Mouse (Mus musculus) forebrain, embryonic 15.5 days (tissue): ENCODE results near the gene Nod1. TPM values are rescaled to one million over a fixed set of nuclear protein-coding genes. Genes with fewer than 3 reads are reported as not detected.
"Not testable (repeated sequence)": the region's sequence is repeated elsewhere in the genome, so short reads cannot be mapped to it uniquely, and the experiment has no call there.

Source experiments
- ATAC-seq: fragments of 200-750 bp; cut with Nextera tagmentation; replicated peaks from 2 replicates; pipeline ENCODE4 v1.8.0; 2017; ENCODE audit warnings: mild to moderate bottlenecking, moderate TSS enrichment, moderate library complexity
- H3K27ac ChIP-seq: fragments of 300-500 bp; sonication (generic); replicated peaks from 2 replicates; pipeline ENCODE4 v1.5.1; 2015; ENCODE audit warnings: mild to moderate bottlenecking, inconsistent platforms
- H3K27me3 ChIP-seq: fragments of 300-500 bp; sonication (generic); 2 replicates; pipeline ENCODE4 v1.6.1; 2015; ENCODE audit warnings: inconsistent platforms
- H3K36me3 ChIP-seq: fragments of 300-500 bp; sonication (generic); 2 replicates; pipeline ENCODE4 v1.6.1; 2015; ENCODE audit warnings: mild to moderate bottlenecking, inconsistent platforms
- H3K4me1 ChIP-seq: fragments of 300-500 bp; sonication (generic); 2 replicates; pipeline ENCODE4 v1.6.1; 2015; ENCODE audit warnings: inconsistent platforms
- H3K4me2 ChIP-seq: fragments of 300-500 bp; sonication (generic); replicated peaks from 2 replicates; pipeline ENCODE4 v1.6.1; 2015; ENCODE audit warnings: mild to moderate bottlenecking, inconsistent platforms
- H3K4me3 ChIP-seq: fragments of 300-500 bp; sonication (generic); 2 replicates; pipeline ENCODE4 v1.5.1; 2015; ENCODE audit warnings: mild to moderate bottlenecking, inconsistent platforms
- H3K9ac ChIP-seq: fragments of 300-500 bp; sonication (generic); replicated peaks from 2 replicates; pipeline ENCODE4 v1.6.1; 2015; ENCODE audit warnings: mild to moderate bottlenecking, inconsistent platforms
- H3K9me3 ChIP-seq: fragments of 300-500 bp; sonication (generic); 2 replicates; pipeline ENCODE4 v1.6.1; 2016; ENCODE audit warnings: inconsistent platforms
- WGBS: fragments of 180-500 bp; shearing (Covaris S2); methylation state at CpG from one replicate; pipeline ENCODE4 v1.1.7; 2015; ENCODE audit warnings: mixed read lengths; 5-methylcytosine and 5-hydroxymethylcytosine counted together
- polyA plus RNA-seq: library from polyadenylated mRNA; unstranded; fragments of >200 nt; fragmentation: Nextera tagmentation; extraction: Ambion mirVana; gene quantifications from 2 replicates; pipeline ENCODE4 v1.2.1, GENCODE M21; 2015

Nod1 gene
- polyA plus RNA-seq, 1 experiment from 2014 or later: 1.9 TPM

- peaks cover 13% of the 10 kb centered on the region for H3K4me1 ChIP-seq
- H3K36me3 ChIP-seq: no peaks in the 10 kb centered on the region
- no peak for ATAC-seq
- H3K4me3 ChIP-seq: peak overlapping the region; percentile 59
- peak overlapping the region; percentile 84 for H3K4me2 ChIP-seq
- H3K27me3 ChIP-seq: peaks cover 4% of the 10 kb centered on the region; the same call in 1 of the 2 replicates
- peak overlapping the region; percentile 2; the same call in 1 of the 2 replicates for H3K9ac ChIP-seq
- WGBS: 7% methylated on average over 5 of the region's 5 CpGs
- H3K9me3 ChIP-seq: no peaks in the 10 kb centered on the region
- H3K27ac ChIP-seq: no peak overlapping the region
Observed at GRCm38 (mm10) chr6:54972929-54973211, 458 bp upstream of the Nod1 start.

- Histone ChIP-seq H3K36me3 (no peaks in the 10 kb centered on the region), H3K4me2 (peak overlapping the region; percentile 84), H3K4me3 (peak overlapping the region; percentile 59), H3K9ac (peak overlapping the region; percentile 63), H3K9me3 (no peaks in the 10 kb centered on the region), H3K4me1 (peaks cover 13% of the 10 kb centered on the region), H3K27me3 (peaks cover 4% of the 10 kb centered on the region; the same call in 1 of the 2 replicates), H3K27ac (no peak overlapping the region)
- no peak for ATAC-seq
- WGBS: 16% methylated on average over 8 of the region's 8 CpGs
Observed at GRCm38 (mm10) chr6:54971731-54972110, 691 bp downstream of the Nod1 start.

DNA sequence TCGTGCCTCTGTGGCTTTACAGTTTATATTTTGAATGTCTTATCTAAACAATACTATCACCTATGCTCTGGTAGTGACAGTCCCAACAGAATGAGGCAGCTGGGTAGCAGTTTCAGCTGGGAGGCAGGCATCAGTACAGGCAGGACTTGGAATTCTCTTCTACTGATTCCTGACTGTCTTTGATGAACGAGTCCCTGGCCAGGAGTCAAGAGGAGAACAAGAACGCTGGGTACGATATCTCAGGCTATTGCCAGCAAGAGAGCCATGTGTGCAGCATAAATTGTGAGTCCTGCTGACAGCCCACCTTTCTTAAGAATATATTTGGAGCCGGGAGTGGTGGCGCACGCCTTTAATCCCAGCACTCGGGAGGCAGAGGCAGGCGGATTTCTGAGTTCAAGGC is 1.9 kb downstream of the Nod1 start:
- ATAC-seq: no peak
- H3K9me3 ChIP-seq: no peaks in the 10 kb centered on the region
- H3K27ac ChIP-seq: no peak overlapping the region
- no peak overlapping the region for H3K4me2 ChIP-seq
- no peak overlapping the region for H3K4me3 ChIP-seq
- peaks cover 4% of the 10 kb centered on the region; the same call in 1 of the 2 replicates for H3K27me3 ChIP-seq
- WGBS: 78% methylated on average over 9 of the region's 9 CpGs
- no peaks in the 10 kb centered on the region for H3K36me3 ChIP-seq
- H3K9ac ChIP-seq: no peak overlapping the region
- H3K4me1 ChIP-seq: peaks cover 13% of the 10 kb centered on the region

DNA sequence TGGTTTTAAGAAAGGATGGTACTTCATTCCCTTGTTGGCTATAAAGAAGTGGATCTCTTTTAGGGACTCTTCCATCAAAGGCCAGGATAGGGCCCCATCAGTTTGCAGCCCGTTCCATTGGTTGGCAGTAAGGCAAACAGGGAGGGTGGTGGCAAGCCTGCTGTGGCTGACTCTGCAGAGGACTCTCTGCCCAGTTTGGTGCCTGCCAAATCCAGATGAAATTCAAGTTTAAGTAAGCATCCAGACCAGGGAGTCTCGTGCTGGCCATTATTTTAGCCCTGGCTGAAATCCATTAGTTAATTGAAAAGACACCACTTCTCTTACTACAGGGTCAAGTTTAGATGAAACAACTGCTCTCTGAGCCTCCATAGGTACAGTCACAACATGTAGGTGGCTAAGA is 2.6 kb downstream of the Nod1 start:
- Histone ChIP-seq H3K9me3 (no peaks in the 10 kb centered on the region), H3K36me3 (no peaks in the 10 kb centered on the region), H3K27ac (no peak overlapping the region), H3K27me3 (peaks cover 4% of the 10 kb centered on the region; the same call in 1 of the 2 replicates), H3K4me1 (peaks cover 13% of the 10 kb centered on the region), H3K4me3 (no peak overlapping the region), H3K9ac (no peak overlapping the region), H3K4me2 (no peak overlapping the region)
- 70% methylated on average over 2 of the region's 2 CpGs for WGBS
- no peak for ATAC-seq

GRCm38 (mm10) chr6:54967591-54967990 is 4.8 kb downstream of the Nod1 start:
- Histone ChIP-seq H3K36me3 (no peaks in the 10 kb centered on the region), H3K27me3 (peaks cover 4% of the 10 kb centered on the region; the same call in 1 of the 2 replicates), H3K4me2 (no peak overlapping the region), H3K4me1 (peaks cover 9% of the 10 kb centered on the region), H3K4me3 (no peak overlapping the region), H3K9me3 (no peaks in the 10 kb centered on the region), H3K27ac (no peak overlapping the region), H3K9ac (no peak overlapping the region)
- no peak for ATAC-seq
- WGBS: 38% methylated on average over 10 of the region's 10 CpGs

GRCm38 (mm10) chr6:54965234-54965633 is 7.2 kb downstream of the Nod1 start:
- H3K36me3 ChIP-seq: no peaks in the 10 kb centered on the region
- H3K9ac ChIP-seq: no peak overlapping the region
- no peak overlapping the region for H3K27ac ChIP-seq
- no peaks in the 10 kb centered on the region for H3K27me3 ChIP-seq
- ATAC-seq: no peak
- no peak overlapping the region for H3K4me3 ChIP-seq
- H3K9me3 ChIP-seq: no peaks in the 10 kb centered on the region
- WGBS: 54% methylated on average over 5 of the region's 5 CpGs
- no peak overlapping the region for H3K4me2 ChIP-seq
- H3K4me1 ChIP-seq: no peaks in the 10 kb centered on the region

- no peak overlapping the region for H3K27ac ChIP-seq
- no peak overlapping the region for H3K4me3 ChIP-seq
- no peaks in the 10 kb centered on the region for H3K27me3 ChIP-seq
- WGBS: 65% methylated on average over 1 of the region's 1 CpGs
- no peak for ATAC-seq
- H3K9ac ChIP-seq: no peak overlapping the region
- H3K4me1 ChIP-seq: no peaks in the 10 kb centered on the region
- no peaks in the 10 kb centered on the region for H3K36me3 ChIP-seq
- H3K4me2 ChIP-seq: no peak overlapping the region
- no peaks in the 10 kb centered on the region for H3K9me3 ChIP-seq
Observed at GRCm38 (mm10) chr6:54964755-54965154, 7.7 kb downstream of the Nod1 start.

GRCm38 (mm10) chr6:54963599-54963998 is 8.8 kb downstream of the Nod1 start:
- Histone ChIP-seq H3K4me2 (no peak overlapping the region), H3K27me3 (no peaks in the 10 kb centered on the region), H3K9me3 (no peaks in the 10 kb centered on the region), H3K27ac (no peak overlapping the region), H3K4me1 (no peaks in the 10 kb centered on the region), H3K4me3 (no peak overlapping the region), H3K36me3 (no peaks in the 10 kb centered on the region), H3K9ac (no peak overlapping the region)
- 83% methylated on average over 2 of the region's 2 CpGs for WGBS
- no peak for ATAC-seq

- Histone ChIP-seq H3K4me3 (no peak overlapping the region), H3K27me3 (no peaks in the 10 kb centered on the region), H3K4me1 (no peaks in the 10 kb centered on the region), H3K36me3 (no peaks in the 10 kb centered on the region), H3K9me3 (no peaks in the 10 kb centered on the region), H3K27ac (no peak overlapping the region), H3K4me2 (no peak overlapping the region), H3K9ac (no peak overlapping the region)
- ATAC-seq: no peak
- 89% methylated on average over 8 of the region's 8 CpGs for WGBS
Observed at GRCm38 (mm10) chr6:54957655-54958054, 14.8 kb downstream of the Nod1 start.

DNA sequence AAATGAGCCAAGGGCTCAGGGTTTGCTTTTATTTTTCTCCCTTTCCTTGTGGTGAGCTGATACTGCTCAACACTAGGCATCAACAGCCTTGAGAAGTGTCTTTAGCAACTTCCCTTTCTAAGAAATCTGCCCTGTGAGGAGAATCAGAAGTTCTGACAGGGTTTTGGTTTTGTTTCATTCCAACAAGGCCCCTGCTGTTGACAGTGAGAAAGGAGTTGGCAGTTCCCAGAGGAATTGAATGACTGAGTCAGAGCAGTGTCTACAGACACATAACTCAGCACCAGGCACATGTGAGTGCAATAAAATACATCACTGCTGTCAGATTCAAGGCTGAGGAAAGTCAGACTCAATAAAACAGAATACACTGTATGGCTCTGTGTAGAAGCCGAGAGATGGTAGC is 16.0 kb downstream of the Nod1 start:
- 93% methylated on average over 1 of the region's 1 CpGs for WGBS
- ATAC-seq: no peak
- Histone ChIP-seq H3K4me2 (no peak overlapping the region), H3K4me1 (no peaks in the 10 kb centered on the region), H3K9me3 (no peaks in the 10 kb centered on the region), H3K27me3 (no peaks in the 10 kb centered on the region), H3K4me3 (no peak overlapping the region), H3K9ac (no peak overlapping the region), H3K36me3 (no peaks in the 10 kb centered on the region), H3K27ac (no peak overlapping the region)

DNA sequence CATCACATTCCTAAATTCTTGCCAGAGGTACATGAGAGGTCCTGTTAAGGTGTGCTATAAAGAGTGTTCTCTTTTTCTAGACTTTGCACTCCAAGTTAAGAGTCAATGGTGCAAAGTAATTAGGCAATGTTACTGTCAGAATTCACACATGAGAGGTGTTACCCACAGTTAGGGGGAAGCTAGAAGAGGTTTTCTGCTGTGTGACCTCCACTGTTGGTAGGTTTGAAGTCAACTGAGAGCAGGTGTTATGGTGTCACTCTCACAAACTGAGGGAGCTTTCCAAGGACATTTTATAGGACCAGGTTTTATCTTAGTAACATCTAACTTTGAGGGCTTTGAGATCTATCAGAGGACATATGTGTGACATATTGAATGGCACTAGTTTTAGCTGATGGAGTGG is 16.5 kb downstream of the Nod1 start:
- ATAC-seq: no peak
- Histone ChIP-seq H3K27me3 (no peaks in the 10 kb centered on the region), H3K27ac (no peak overlapping the region), H3K36me3 (no peaks in the 10 kb centered on the region), H3K9me3 (no peaks in the 10 kb centered on the region), H3K4me3 (no peak overlapping the region), H3K9ac (no peak overlapping the region), H3K4me2 (no peak overlapping the region), H3K4me1 (no peaks in the 10 kb centered on the region)

DNA sequence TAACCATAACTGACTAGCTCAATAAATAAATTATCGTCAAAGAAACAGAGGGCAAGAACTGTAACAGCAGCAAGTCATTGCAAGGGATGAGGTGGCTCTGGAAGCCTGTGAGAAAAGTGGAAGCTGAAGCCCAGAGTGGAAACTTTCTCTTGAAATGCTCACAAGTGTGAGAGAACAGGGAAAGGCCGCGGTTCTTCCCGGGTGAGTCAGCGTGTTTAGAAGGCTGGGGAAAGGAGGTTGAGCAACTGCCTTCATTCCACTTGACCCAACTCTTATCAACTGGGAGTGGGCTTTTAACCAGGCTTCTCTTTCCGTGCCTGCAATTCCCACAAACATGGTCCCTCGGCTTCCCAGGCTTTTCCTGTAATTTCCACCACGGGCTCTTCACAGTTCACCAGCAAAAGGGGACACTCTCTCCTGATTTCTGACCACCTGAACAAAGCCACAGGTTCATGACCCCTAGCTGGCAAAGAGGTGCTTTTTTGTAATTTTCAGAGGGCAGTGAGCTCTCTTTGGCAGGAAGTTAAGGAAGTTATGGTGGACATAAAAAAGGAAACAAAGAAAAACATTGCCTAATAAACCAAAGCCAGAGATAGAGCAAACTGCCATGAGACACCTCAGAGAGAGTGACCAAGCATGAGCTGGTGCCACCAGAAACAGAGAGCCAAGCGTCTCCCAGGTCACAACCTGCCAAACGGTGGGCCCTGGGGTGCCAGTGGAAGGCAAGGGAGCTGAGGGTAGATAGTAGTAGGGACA is 17.6 kb downstream of the Nod1 start:
- no peak overlapping the region for H3K9ac ChIP-seq
- H3K36me3 ChIP-seq: no peaks in the 10 kb centered on the region
- no peak overlapping the region for H3K4me2 ChIP-seq
- no peak for ATAC-seq
- H3K4me3 ChIP-seq: no peak overlapping the region
- H3K27ac ChIP-seq: no peak overlapping the region
- H3K9me3 ChIP-seq: no peaks in the 10 kb centered on the region
- no peaks in the 10 kb centered on the region for H3K27me3 ChIP-seq
- H3K4me1 ChIP-seq: no peaks in the 10 kb centered on the region
- 94% methylated on average over 10 of the region's 10 CpGs for WGBS

DNA sequence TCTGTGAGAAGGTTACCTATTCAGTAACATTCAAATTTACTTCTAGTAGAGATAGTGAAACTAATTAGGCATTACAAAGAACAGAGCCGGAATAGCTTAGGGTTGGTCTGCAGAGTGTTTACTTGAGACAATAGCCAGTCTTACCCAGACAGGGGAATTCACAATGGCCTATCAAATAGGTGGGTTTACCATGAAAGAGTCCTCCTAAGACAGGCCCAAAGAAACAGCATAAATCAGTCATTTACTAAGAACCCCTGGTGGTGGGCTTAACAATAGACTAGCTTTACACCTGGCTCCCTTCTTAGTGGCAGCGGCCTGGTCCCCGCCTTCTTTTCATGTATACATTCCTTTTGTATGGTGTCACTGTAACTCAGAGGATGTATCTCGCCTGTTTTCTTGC is 19.0 kb downstream of the Nod1 start:
- WGBS: 75% methylated on average over 4 of the region's 4 CpGs

More for the DNA sequence above, 19.0 kb downstream of the Nod1 start:
- H3K4me1 ChIP-seq, H3K4me3 ChIP-seq, H3K27ac ChIP-seq, ATAC-seq, H3K9me3 ChIP-seq, H3K9ac ChIP-seq, H3K27me3 ChIP-seq, H3K36me3 ChIP-seq, H3K4me2 ChIP-seq: not testable (repeated sequence)
